Mouse (Mus musculus) intestine, postnatal 0 days (tissue): ENCODE measurements around the gene Ppfia1. TPM values are rescaled to one million over a fixed set of nuclear protein-coding genes. Genes with fewer than 3 reads are reported as not detected.

Experiments
- ATAC-seq: fragments of 200-750 bp; cut with Nextera tagmentation; 2 replicates; pipeline ENCODE4 v1.8.0; 2017; ENCODE audit warnings: mild to moderate bottlenecking, moderate TSS enrichment, moderate library complexity
- H3K27ac ChIP-seq: fragments of 300-500 bp; sonication (generic); 2 replicates; pipeline ENCODE4 v1.5.1; 2014; ENCODE audit warnings: mild to moderate bottlenecking, low read depth, low read length, moderate library complexity
- H3K27me3 ChIP-seq: fragments of 300-500 bp; sonication (generic); replicated peaks from 2 replicates; pipeline ENCODE4 v1.6.1; 2014; ENCODE audit warnings: low read length, mixed read lengths; ENCODE audit not compliant: control insufficient read depth, insufficient read depth
- H3K36me3 ChIP-seq: fragments of 300-500 bp; sonication (generic); 2 replicates; pipeline ENCODE4 v1.6.1; 2014; ENCODE audit warnings: mild to moderate bottlenecking, moderate library complexity; ENCODE audit not compliant: control insufficient read depth, insufficient read depth
- H3K4me1 ChIP-seq: fragments of 300-500 bp; sonication (generic); replicated peaks from 2 replicates; pipeline ENCODE4 v1.6.1; 2014; ENCODE audit warnings: antibody characterized with exemption, low read length, mixed read lengths; ENCODE audit not compliant: control insufficient read depth, insufficient read depth
- H3K4me2 ChIP-seq: fragments of 300-500 bp; sonication (generic); replicated peaks from 2 replicates; pipeline ENCODE4 v1.6.1; 2014; ENCODE audit warnings: low read depth, mild to moderate bottlenecking, moderate library complexity
- H3K4me3 ChIP-seq: fragments of 300-500 bp; sonication (generic); 2 replicates; pipeline ENCODE4 v1.5.1; 2014; ENCODE audit warnings: low read depth, low read length
- H3K9ac ChIP-seq: fragments of 300-500 bp; sonication (generic); 2 replicates; pipeline ENCODE4 v1.6.1; 2014; ENCODE audit warnings: mild to moderate bottlenecking, low read depth, low read length
- H3K9me3 ChIP-seq: fragments of 300-500 bp; sonication (generic); 2 replicates; pipeline ENCODE4 v1.6.1; 2016; ENCODE audit warnings: mixed run types; ENCODE audit not compliant: control insufficient read depth
- CTCF ChIP-seq: sonication (generic); IDR thresholded peaks from 2 replicates; pipeline ENCODE4 v1.5.1; 2016; ENCODE audit warnings: low read depth, mild to moderate bottlenecking, control low read depth, antibody characterized with exemption, moderate library complexity
- WGBS: fragments of 180-500 bp; shearing (Covaris S2); extraction: QIAGEN DNeasy Blood & Tissue Kit; methylation state at CpG from one replicate; pipeline ENCODE4 v1.1.7; 2014; 5-methylcytosine and 5-hydroxymethylcytosine counted together
- polyA plus RNA-seq: library from polyadenylated mRNA; unstranded; fragments of >200 nt; fragmentation: Nextera tagmentation; extraction: Ambion mirVana; gene quantifications from 2 replicates; pipeline ENCODE4 v1.2.1, GENCODE M21; 2015

Ppfia1 gene
- polyA plus RNA-seq, 1 experiment from 2014 or later = 15.2 TPM

- Histone ChIP-seq H3K27me3 (no peaks in the 10 kb centered on the region), H3K9ac (peak overlapping the region; percentile 92; the same call in 1 of the 2 replicates), H3K27ac (0 out of 2 replicates have a peak overlapping the region, but pooled peaks have one; percentile 31), H3K4me1 (no peaks in the 10 kb centered on the region), H3K4me2 (peak overlapping the region; percentile 93), H3K36me3 (peaks cover 7% of the 10 kb centered on the region; the same call in 1 of the 2 replicates), H3K4me3 (peak overlapping the region; percentile 92), H3K9me3 (no peaks in the 10 kb centered on the region)
- ATAC-seq = no peak
- no peak for TF ChIP-seq CTCF
- 25% methylated on average over 8 of the region's 8 CpGs for WGBS
Observed at GRCm38 (mm10) chr7:144554123-144554472, 569 bp upstream of the Ppfia1 start.

DNA sequence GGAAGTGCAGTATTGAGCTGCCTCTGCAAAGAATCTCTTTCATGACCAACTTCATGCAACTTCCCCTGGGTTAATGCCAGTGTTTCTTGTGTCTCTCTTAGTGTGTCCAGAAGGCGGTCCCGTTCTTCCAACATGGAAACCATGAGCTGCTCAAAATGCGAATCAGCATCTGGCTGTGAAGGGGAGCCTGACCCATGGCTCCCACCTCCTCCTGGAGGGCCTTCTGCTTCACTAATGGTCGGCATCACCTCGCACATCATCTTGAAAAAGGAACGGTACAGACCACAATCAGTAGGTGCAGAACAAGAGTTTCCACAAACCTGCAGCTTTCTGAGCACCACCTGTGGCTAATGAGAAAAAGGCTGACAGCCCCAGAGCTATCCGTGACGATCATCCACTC is 1.3 kb downstream of the Ppfia1 start:
- TF ChIP-seq CTCF = no peak
- Histone ChIP-seq H3K9ac (peak overlapping the region; percentile 92; the same call in 1 of the 2 replicates), H3K4me1 (no peaks in the 10 kb centered on the region), H3K4me3 (no peak overlapping the region), H3K9me3 (no peaks in the 10 kb centered on the region), H3K4me2 (peak overlapping the region; percentile 93), H3K36me3 (peaks cover 7% of the 10 kb centered on the region; the same call in 1 of the 2 replicates), H3K27me3 (no peaks in the 10 kb centered on the region), H3K27ac (no peak overlapping the region)
- ATAC-seq = no peak
- 86% methylated on average over 8 of the region's 8 CpGs for WGBS

DNA sequence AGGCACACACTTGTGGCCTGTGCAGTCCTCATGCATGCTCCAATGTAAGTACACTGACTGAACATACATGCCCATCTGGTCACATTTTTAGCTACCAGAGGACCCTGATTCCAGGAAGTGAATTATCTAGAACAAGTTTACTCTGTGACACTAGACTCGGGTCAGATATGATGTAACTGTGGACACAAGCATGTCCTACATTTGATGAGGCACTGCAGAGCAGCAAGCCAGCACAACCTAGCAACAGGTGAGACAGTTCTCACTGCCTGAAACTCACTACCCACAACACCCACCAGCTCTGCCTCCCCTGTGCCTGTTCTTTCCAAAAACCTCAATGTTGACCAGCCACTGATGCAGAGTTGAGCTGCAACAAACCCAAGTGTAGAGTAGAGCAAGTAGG is 2.7 kb downstream of the Ppfia1 start:
- H3K4me2 ChIP-seq = no peak overlapping the region
- no peaks in the 10 kb centered on the region for H3K27me3 ChIP-seq
- WGBS = 28% methylated on average over 1 of the region's 1 CpGs
- no peak for ATAC-seq
- H3K27ac ChIP-seq = no peak overlapping the region
- no peak for TF ChIP-seq CTCF
- H3K9ac ChIP-seq = no peak overlapping the region
- no peak overlapping the region for H3K4me3 ChIP-seq
- no peaks in the 10 kb centered on the region for H3K9me3 ChIP-seq
- H3K4me1 ChIP-seq = no peaks in the 10 kb centered on the region
- H3K36me3 ChIP-seq = peaks cover 18% of the 10 kb centered on the region; the same call in 1 of the 2 replicates

- peaks cover 19% of the 10 kb centered on the region; the same call in 1 of the 2 replicates for H3K36me3 ChIP-seq
- no peaks in the 10 kb centered on the region for H3K4me1 ChIP-seq
- no peak overlapping the region for H3K9ac ChIP-seq
- no peak overlapping the region for H3K27ac ChIP-seq
- WGBS = 97% methylated on average over 2 of the region's 2 CpGs
- no peak overlapping the region for H3K4me3 ChIP-seq
- no peak for ATAC-seq
- no peak overlapping the region for H3K4me2 ChIP-seq
- H3K27me3 ChIP-seq = no peaks in the 10 kb centered on the region
- no peaks in the 10 kb centered on the region for H3K9me3 ChIP-seq
- TF ChIP-seq CTCF = peak; percentile 41
Observed at GRCm38 (mm10) chr7:144549904-144550566, 3.5 kb downstream of the Ppfia1 start.

- 85% methylated on average over 3 of the region's 3 CpGs for WGBS
- TF ChIP-seq CTCF = no peak
- H3K27ac ChIP-seq = no peak overlapping the region
- no peak overlapping the region for H3K4me3 ChIP-seq
- no peak overlapping the region for H3K9ac ChIP-seq
- no peaks in the 10 kb centered on the region for H3K4me1 ChIP-seq
- ATAC-seq = no peak
- no peaks in the 10 kb centered on the region for H3K27me3 ChIP-seq
- no peaks in the 10 kb centered on the region for H3K9me3 ChIP-seq
- no peak overlapping the region for H3K4me2 ChIP-seq
- H3K36me3 ChIP-seq = peaks cover 16% of the 10 kb centered on the region; the same call in 1 of the 2 replicates
Observed at GRCm38 (mm10) chr7:144545231-144545630, 8.3 kb downstream of the Ppfia1 start.

- H3K9ac ChIP-seq = no peak overlapping the region
- no peak for ATAC-seq
- no peaks in the 10 kb centered on the region for H3K4me1 ChIP-seq
- no peak overlapping the region for H3K4me3 ChIP-seq
- no peak for TF ChIP-seq CTCF
- no peak overlapping the region for H3K4me2 ChIP-seq
- no peaks in the 10 kb centered on the region for H3K27me3 ChIP-seq
- H3K36me3 ChIP-seq = peaks cover 6% of the 10 kb centered on the region; the same call in 1 of the 2 replicates
- H3K9me3 ChIP-seq = no peaks in the 10 kb centered on the region
- 95% methylated on average over 5 of the region's 5 CpGs for WGBS
- no peak overlapping the region for H3K27ac ChIP-seq
Observed at GRCm38 (mm10) chr7:144541351-144541750, 12.2 kb downstream of the Ppfia1 start.
